9 mouse cellular contexts compared by ENCODE assay signal in genomic region chr11:31713116-31713515, GRCm38 (mm10). TPM values are rescaled to one million over a fixed set of nuclear protein-coding genes. Genes with fewer than 3 reads are reported as not detected.
DNase-seq lines count a peak whose midpoint lies in the region; ATAC-seq and TF ChIP-seq lines count a peak whose summit lies in the region.
"Had no signal": no experiment of that assay in that cellular context is flagged by ENCODE, and none has a peak within 500 bp of the region (broad histone marks: within the 10 kb centered on the region; RNA-seq: fewer than 3 reads in every experiment).

No protein-coding gene starts in this region.

- DNase-seq in forebrain, embryonic 10.5 days (ENCODE audit: extremely low spot score, low spot score), result no peak
- DNase-seq in forebrain, embryonic 11.5 days (ENCODE audit: low spot score), result no peak
- DNase-seq in lung, postnatal 0 days (ENCODE audit: low spot score), result no peak
- no peak for DNase-seq in lung, adult 2 months
- peak; percentile 25 for DNase-seq in heart, postnatal 4 days
- DNase-seq in embryo, embryonic 10.5 days (ENCODE audit: low spot score), result no peak
- no peak for DNase-seq in spleen, adult 12 weeks (ENCODE audit: low spot score)

- no peak overlapping the region for H3K4me3 ChIP-seq in forebrain, embryonic 10.5 days
- H3K4me3 ChIP-seq in forebrain, embryonic 11.5 days (ENCODE audit: low read depth, low read length), result no peak overlapping the region
- H3K4me3 ChIP-seq in lung, postnatal 0 days (ENCODE audit: low read depth, low read length), result no peak overlapping the region
- no peak overlapping the region for H3K4me3 ChIP-seq in lung, adult 2 months (replicated peaks; ENCODE audit: extremely low read depth, low read depth, low read length)
- H3K4me3 ChIP-seq in neural tube, embryonic 15.5 days (replicated peaks), result no peak overlapping the region

- H3K27ac ChIP-seq in forebrain, embryonic 10.5 days, result peak overlapping the region; percentile 59; the same call in 1 of the 2 replicates
- no peak overlapping the region for H3K27ac ChIP-seq in forebrain, embryonic 11.5 days (ENCODE audit: low read depth, low read length)
- peak overlapping the region; percentile 21; the same call in 1 of the 2 replicates for H3K27ac ChIP-seq in lung, postnatal 0 days (ENCODE audit: low read length)
- peak overlapping the region; percentile 76 for H3K27ac ChIP-seq in neural tube, embryonic 15.5 days (replicated peaks)
- H3K27ac ChIP-seq: kidney, postnatal 0 days had no signal

- WGBS in forebrain, embryonic 10.5 days, result 52% methylated on average over 8 of the region's 8 CpGs
- WGBS in forebrain, embryonic 11.5 days, result 44% methylated on average over 8 of the region's 8 CpGs
- WGBS in lung, postnatal 0 days, result 56% methylated on average over 8 of the region's 8 CpGs
- 32% methylated on average over 8 of the region's 8 CpGs for whole genome bisulfite sequencing in lung, adult 2 months
- WGBS in neural tube, embryonic 15.5 days, result 47% methylated on average over 8 of the region's 8 CpGs

- H3K4me2 ChIP-seq in forebrain, embryonic 11.5 days (ENCODE audit: low read depth, low read length, severe bottlenecking), result no peak overlapping the region
- H3K4me2 ChIP-seq in lung, postnatal 0 days (replicated peaks; ENCODE audit: low read depth, low read length), result no peak overlapping the region
- H3K4me2 ChIP-seq in neural tube, embryonic 15.5 days, result 0 out of 2 replicates have a peak overlapping the region, but pooled peaks have one; percentile 7

- no peak for TF ChIP-seq EP300 in lung, postnatal 0 days (IDR thresholded peaks at IDR 0.05)

- no peak for TF ChIP-seq POLR2A in lung, adult 2 months (IDR thresholded peaks at IDR 0.05; ENCODE audit: borderline replicate concordance, extremely low read depth, low read depth, low read length)

- peaks cover 17% of the 10 kb centered on the region for H3K4me1 ChIP-seq in forebrain, embryonic 10.5 days
- H3K4me1 ChIP-seq in forebrain, embryonic 11.5 days (replicated peaks; ENCODE audit: control insufficient read depth, insufficient read depth, low read length), result peaks cover 7% of the 10 kb centered on the region; the same call in 1 of the 2 replicates
- H3K4me1 ChIP-seq in lung, postnatal 0 days (ENCODE audit: insufficient read depth, low read depth, low read length), result peaks cover 15% of the 10 kb centered on the region
- H3K4me1 ChIP-seq in lung, adult 2 months (ENCODE audit: control insufficient read depth, insufficient read depth, low read length), result peaks cover 13% of the 10 kb centered on the region
- peaks cover 13% of the 10 kb centered on the region for H3K4me1 ChIP-seq in neural tube, embryonic 15.5 days

- no peak for TF ChIP-seq CTCF in lung, postnatal 0 days (IDR thresholded peaks at IDR 0.05)
- TF ChIP-seq CTCF in lung, adult 2 months (IDR thresholded peaks at IDR 0.05; ENCODE audit: insufficient read depth, low read length), result no peak

- peaks cover under 1% of the 10 kb centered on the region; the same call in 1 of the 2 replicates for H3K9me3 ChIP-seq in forebrain, embryonic 10.5 days
- no peaks in the 10 kb centered on the region for H3K9me3 ChIP-seq in forebrain, embryonic 11.5 days (ENCODE audit: control insufficient read depth, low read length)
- no peaks in the 10 kb centered on the region for H3K9me3 ChIP-seq in lung, postnatal 0 days (ENCODE audit: low read length)
- H3K9me3 ChIP-seq in neural tube, embryonic 15.5 days (replicated peaks), result no peaks in the 10 kb centered on the region

- no peak for ATAC-seq in forebrain, embryonic 11.5 days (replicated peaks; ENCODE audit: low FRiP score)
- no peak for ATAC-seq in lung, postnatal 0 days
- no peak for ATAC-seq in neural tube, embryonic 15.5 days (ENCODE audit: low FRiP score)

- no peaks in the 10 kb centered on the region for H3K27me3 ChIP-seq in forebrain, embryonic 10.5 days (ENCODE audit: poor library complexity, severe bottlenecking)
- H3K27me3 ChIP-seq in forebrain, embryonic 11.5 days (ENCODE audit: control insufficient read depth, insufficient read depth, low read length), result no peaks in the 10 kb centered on the region
- H3K27me3 ChIP-seq in lung, postnatal 0 days (replicated peaks; ENCODE audit: insufficient read depth, low read length), result no peaks in the 10 kb centered on the region
- H3K27me3 ChIP-seq in neural tube, embryonic 15.5 days (replicated peaks), result no peaks in the 10 kb centered on the region

- H3K36me3 ChIP-seq in forebrain, embryonic 10.5 days (replicated peaks), result no peaks in the 10 kb centered on the region
- no peaks in the 10 kb centered on the region for H3K36me3 ChIP-seq in forebrain, embryonic 11.5 days (ENCODE audit: control insufficient read depth, insufficient read depth, low read length)
- H3K36me3 ChIP-seq in lung, postnatal 0 days (ENCODE audit: insufficient read depth, low read length), result no peaks in the 10 kb centered on the region
- H3K36me3 ChIP-seq in neural tube, embryonic 15.5 days, result no peaks in the 10 kb centered on the region

- no peak overlapping the region for H3K9ac ChIP-seq in forebrain, embryonic 11.5 days (ENCODE audit: low read length)
- H3K9ac ChIP-seq in lung, postnatal 0 days (replicated peaks; ENCODE audit: low read depth), result no peak overlapping the region
- no peak overlapping the region for H3K9ac ChIP-seq in neural tube, embryonic 15.5 days (replicated peaks)

RNA-seq across cellular contexts. Expression of gene Bod1, which starts 41.4 kb away (rescaled TPM):
- 120 and 124 TPM in 2 replicates for polyA plus RNA-seq in forebrain, embryonic 10.5 days (2016; fragmentation: Nextera tagmentation; extraction: Ambion mirVana)
- 141 and 157 TPM in 2 replicates for polyA plus RNA-seq in forebrain, embryonic 11.5 days (2014; fragmentation: Nextera tagmentation; extraction: Ambion mirVana)
- polyA plus RNA-seq in lung, postnatal 0 days (2015; fragmentation: Nextera tagmentation; extraction: Ambion mirVana), result 51.1 and 53.2 TPM in 2 replicates
- 35.6 and 57.4 TPM in 2 replicates for polyA plus RNA-seq in lung, adult 2 months (2012; rRNA removed)
- 10 to 100 TPM; 85.1 to 94.5 TPM for total RNA-seq in heart, postnatal 4 days (2021)
- polyA plus RNA-seq in neural tube, embryonic 15.5 days (2015; fragmentation: Nextera tagmentation; extraction: Ambion mirVana), result 111 and 118 TPM in 2 replicates
